Mouse (Mus musculus) ovary, postnatal 14 days (tissue): ENCODE measurements around the gene Gm16253.

Experiments used
- DNase-seq: peaks from one replicate; pipeline ENCODE4 v3.0.0; 2022; ENCODE audit warnings: low spot score

Gm16253 gene

GRCm38 (mm10) chr3:96573611-96574511 is 2.9 kb upstream of the Gm16253 start:
- no peak for DNase-seq

- DNase-seq: no peak
These were observed 1.4 kb upstream of the Gm16253 start for GRCm38 (mm10) chr3:96575272-96575984.

- DNase-seq: no peak
These were observed 652 bp upstream of the Gm16253 start for GRCm38 (mm10) chr3:96576005-96576658.

GRCm38 (mm10) chr3:96577566-96577965 is 782 bp downstream of the Gm16253 start:
- DNase-seq: no peak

DNA sequence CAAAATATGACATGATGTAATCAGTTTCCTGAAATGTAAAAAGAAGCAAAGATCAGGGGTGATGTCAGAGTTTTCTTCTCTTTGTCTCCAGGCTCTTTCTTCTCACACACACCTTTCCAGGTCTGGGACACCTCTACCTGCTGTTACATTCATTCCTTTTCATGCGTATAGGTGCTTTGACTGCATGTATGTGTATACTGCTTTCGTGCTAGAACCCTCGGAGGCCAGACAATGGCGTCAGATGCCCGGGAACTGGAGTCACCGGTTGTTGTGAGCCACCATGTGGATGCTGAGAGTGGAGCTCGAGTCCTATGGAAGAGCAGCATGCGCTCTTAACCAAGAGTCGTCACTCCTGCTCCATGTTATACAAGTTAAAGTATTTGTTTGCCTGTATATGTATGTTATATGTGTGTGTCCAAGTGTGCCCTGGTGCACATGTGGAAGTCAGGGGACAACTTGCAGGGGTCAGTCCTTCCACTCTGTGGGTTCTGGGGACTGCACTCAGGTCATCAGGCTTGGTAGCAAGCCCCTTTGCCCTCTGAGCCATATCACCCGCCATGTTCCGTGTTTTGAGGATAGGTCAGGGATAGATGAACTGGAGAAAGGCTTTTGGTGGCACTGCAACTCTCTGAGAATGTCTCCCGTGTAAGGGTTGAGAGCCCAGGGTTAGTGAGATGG is 1.9 kb downstream of the Gm16253 start:
- DNase-seq: no peak

DNA sequence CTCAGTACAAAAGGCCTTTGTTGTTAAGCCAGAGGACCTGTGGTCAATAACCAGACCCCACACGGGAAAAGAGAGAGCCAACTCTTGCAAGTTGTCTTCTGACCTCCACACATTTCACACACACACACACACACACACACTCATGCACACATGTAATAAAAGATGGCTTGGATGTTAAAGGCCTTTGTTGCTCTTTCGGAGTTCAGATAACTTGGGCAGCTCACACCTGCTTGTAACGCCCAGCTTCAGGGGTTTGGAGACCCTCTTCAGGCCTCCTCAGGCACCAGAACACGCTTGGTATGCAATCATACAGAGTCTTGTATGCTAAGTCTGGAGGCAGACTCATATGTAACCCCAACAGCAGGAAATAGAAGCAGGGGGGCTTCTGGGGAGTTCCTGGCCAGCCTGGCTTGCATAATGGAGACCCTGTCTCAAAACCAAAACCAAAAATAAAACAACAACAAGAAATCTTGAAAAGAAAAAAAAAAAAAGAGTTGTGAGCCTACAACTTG is 2.5 kb downstream of the Gm16253 start:
- no peak for DNase-seq

- peak; percentile 87 for DNase-seq
These were observed 3.2 kb downstream of the Gm16253 start for GRCm38 (mm10) chr3:96579885-96580454.

DNA sequence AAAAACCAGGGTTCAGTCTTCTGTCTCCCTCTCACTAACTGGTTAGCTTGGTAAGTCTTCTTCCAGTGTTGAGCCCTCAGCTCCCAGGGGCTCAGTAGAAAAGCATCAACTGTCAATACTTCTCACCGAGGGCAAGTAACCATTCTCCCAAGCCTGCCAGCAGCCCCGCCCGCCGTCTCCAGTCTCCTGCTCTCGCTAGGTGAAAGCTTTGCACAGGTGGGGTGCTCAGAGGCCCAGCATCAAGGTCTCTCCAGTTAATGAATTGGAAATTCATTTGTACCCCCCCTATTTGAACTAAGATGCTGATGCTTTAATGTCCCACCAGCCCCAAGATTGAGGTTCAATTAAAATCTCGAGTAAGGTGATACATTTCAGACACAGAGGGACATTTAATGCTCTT is 4.4 kb downstream of the Gm16253 start:
- no peak for DNase-seq

DNA sequence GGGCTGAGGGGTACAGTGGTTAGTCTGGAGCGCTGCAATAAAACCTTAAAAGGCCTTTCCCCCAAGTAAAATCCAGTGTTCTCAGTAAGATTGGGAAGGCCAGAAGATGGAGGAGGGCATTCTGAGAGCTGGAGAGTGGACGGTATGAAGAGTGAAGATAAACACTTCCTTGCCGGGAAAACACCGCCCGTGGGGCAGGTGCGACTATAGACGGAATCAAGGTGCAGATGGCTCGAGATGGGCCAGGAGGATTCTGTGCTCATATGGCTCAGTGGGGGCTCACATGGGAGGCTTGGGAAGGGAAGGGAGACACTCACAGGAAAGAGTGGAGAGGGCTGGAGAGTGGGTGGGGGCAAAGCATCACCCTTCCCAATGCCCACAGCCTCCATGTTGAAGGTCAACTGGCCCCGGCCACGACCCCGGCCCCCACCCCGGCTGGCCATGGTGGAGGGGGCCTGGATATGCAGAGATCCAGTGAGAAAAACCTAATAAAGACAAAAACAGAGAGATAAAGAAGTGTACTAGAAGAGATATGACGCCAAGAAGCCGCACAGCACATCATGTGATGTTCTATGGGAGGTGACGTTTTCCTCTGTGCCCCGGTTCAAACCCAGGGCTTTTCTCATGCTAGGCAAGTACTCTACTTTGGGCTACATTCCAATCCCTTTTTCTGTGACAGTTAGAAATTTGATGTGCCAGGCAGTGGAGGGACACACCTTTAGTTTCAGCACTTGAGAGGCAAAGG is 5.2 kb downstream of the Gm16253 start:
- no peak for DNase-seq

GRCm38 (mm10) chr3:96583386-96583785 is 6.6 kb downstream of the Gm16253 start:
- no peak for DNase-seq

DNA sequence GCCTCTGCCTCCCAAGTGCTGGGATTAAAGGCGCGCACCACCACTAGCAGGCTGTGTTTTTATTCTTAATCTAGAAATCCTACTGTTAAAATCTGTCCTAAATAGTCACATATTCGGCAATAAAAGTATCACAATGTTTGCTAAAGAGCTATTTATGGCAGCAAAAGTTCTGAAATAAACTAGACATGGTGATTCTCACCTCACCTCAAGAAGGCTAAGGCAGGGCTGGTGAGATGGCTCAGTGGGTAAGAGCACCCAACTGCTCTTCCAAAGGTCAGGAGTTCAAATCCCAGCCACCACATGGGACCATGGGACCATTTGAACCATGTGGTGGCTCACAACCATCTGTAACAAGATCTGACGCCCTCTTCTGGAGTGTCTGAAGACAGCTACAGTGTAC is 13.9 kb downstream of the Gm16253 start:
- no peak for DNase-seq

DNA sequence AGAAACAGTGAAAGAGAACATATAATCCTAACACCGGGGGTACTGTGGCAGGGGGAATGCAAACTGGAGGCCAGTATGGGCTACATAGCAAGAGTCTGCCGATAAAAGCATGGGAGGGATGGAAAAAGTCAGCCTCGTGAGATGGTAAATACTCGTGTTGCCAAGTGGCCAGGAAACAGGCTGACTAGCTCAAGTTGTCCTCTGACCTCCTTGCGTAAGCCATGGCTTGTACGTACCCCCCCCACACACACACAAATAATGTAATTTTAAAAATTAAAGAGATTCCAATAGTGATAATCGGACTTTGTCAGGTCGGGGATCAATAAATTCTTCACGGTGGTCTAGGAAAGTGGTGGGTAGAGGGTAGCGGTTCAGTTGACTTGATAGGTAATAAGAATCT is 16.6 kb downstream of the Gm16253 start:
- DNase-seq: no peak

- peak; percentile 89 for DNase-seq
These were observed 17.2 kb downstream of the Gm16253 start, which contains the start of gene Polr3gl for GRCm38 (mm10) chr3:96593790-96594560. TSS of gene Polr3gl (minus strand) at chr3:96594181.

DNA sequence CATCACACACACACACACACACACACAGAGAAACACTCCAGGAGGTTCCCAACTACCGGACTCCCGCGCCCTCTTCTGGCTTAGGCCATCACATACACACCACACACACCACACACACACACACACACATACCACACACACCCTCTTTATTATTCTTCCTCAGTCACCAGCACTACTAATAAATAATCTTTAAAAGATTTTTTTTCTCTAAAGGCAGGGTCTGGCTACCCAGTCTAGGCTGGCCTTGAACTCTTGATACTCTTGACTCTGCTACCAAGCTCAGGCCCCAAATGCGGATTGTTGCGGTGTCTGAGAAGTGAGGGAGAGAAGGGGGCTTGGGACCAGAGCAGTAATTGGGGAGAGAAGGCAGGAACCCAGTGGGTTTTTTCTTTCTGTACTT is 18.1 kb downstream of the Gm16253 start:
- no peak for DNase-seq

- DNase-seq: no peak
These were observed 18.9 kb downstream of the Gm16253 start for GRCm38 (mm10) chr3:96595661-96596060.

GRCm38 (mm10) chr3:96596228-96596707 is 19.5 kb downstream of the Gm16253 start, which contains the start of gene Ankrd34a:
TSS of gene Ankrd34a (plus strand) at chr3:96596636.
- DNase-seq: no peak

- no peak for DNase-seq
These were observed 20.1 kb downstream of the Gm16253 start for GRCm38 (mm10) chr3:96596855-96597254.

- no peak for DNase-seq
These were observed 20.7 kb downstream of the Gm16253 start for GRCm38 (mm10) chr3:96597435-96597891.
